Mouse (Mus musculus): ENCODE measurements around the gene Atp12a. TPM values are rescaled to one million over a fixed set of nuclear protein-coding genes. Genes with fewer than 3 reads are reported as not detected.

Atp12a gene
- total RNA-seq, 1 experiment, result 2.1 TPM

GRCm38 (mm10) chr14:56354803-56355202 lies 10.1 kb upstream of the Atp12a start:
- Histone ChIP-seq H3K4me3 (ENCODE audit: insufficient read depth in 1 of 2, low read depth in 1 of 2, low read length in 2 of 2, poor library complexity in 1 of 2, severe bottlenecking in 1 of 2) (no peak overlapping the region), H3K36me3 (ENCODE audit: control insufficient read depth, insufficient read depth, low read length, poor library complexity, severe bottlenecking) (no peaks in the 10 kb centered on the region), H3K9me3 (ENCODE audit: control insufficient read depth, insufficient read depth, low read depth, low read length) (no peaks in the 10 kb centered on the region), H3K27ac (ENCODE audit: insufficient read depth, low read depth, low read length, poor library complexity, severe bottlenecking) (no peak overlapping the region), H3K4me1 (ENCODE audit: control insufficient read depth in 2 of 2, insufficient read depth in 2 of 2, low read length in 2 of 2, poor library complexity in 1 of 2) (no peaks in the 10 kb centered on the region), H3K9ac (ENCODE audit: insufficient read depth, low read depth, low read length, poor library complexity, severe bottlenecking) (no peak overlapping the region)
- in situ Hi-C loops (cut with MboI; ENCODE audit: low sequenced_read_pairs in 2 of 2, unreplicated experiment in 2 of 2), result loop anchor here in 1 of 2 experiments (25.0 kb wide), 1 partner anchor 432 kb away; the partner anchor contains the start of gene Pspc1
- no peak for TF ChIP-seq ZNF384 (IDR thresholded peaks at IDR 0.05; ENCODE audit: low read depth, low read length)
- no peak for TF ChIP-seq CHD2 (IDR thresholded peaks at IDR 0.05; ENCODE audit: low read depth, low read length)
- no peak for TF ChIP-seq ZC3H11A (IDR thresholded peaks at IDR 0.05; ENCODE audit: borderline replicate concordance, low read depth, low read length)
- TF ChIP-seq MAFK (IDR thresholded peaks at IDR 0.05; ENCODE audit: insufficient read depth, low read depth, low read length), result no peak
- no peak for TF ChIP-seq HCFC1 (IDR thresholded peaks at IDR 0.05; ENCODE audit: borderline replicate concordance, insufficient read depth, low read length)
- DNase-seq (ENCODE audit: low read depth, low spot score), result no peak

DNA sequence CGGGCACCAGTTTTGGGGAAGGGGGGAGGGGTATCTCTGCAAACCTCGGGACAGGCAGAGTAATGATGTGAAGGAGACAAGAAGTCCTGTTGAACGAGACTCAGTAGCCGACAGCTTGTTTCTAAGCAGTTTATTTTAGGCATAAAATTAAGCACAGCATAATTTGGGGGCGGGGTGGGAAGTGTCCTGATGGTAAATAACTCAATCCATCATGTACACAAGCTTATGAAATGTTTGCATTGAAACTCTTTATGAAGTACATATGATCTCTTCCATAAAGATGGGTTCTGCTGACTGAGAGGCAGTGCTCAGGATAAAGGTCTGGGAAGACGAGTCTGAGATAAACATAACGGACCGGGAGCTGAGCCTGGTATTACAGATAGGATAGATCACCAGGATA lies 9.5 kb upstream of the Atp12a start:
- H3K9ac ChIP-seq (ENCODE audit: insufficient read depth, low read depth, low read length, poor library complexity, severe bottlenecking), result no peak overlapping the region
- DNase-seq (ENCODE audit: low read depth, low spot score), result no peak
- H3K4me3 ChIP-seq (ENCODE audit: insufficient read depth in 1 of 2, low read depth in 1 of 2, low read length in 2 of 2, poor library complexity in 1 of 2, severe bottlenecking in 1 of 2), result no peak overlapping the region
- H3K36me3 ChIP-seq (ENCODE audit: control insufficient read depth, insufficient read depth, low read length, poor library complexity, severe bottlenecking), result no peaks in the 10 kb centered on the region
- H3K9me3 ChIP-seq (ENCODE audit: control insufficient read depth, insufficient read depth, low read depth, low read length), result no peaks in the 10 kb centered on the region
- in situ Hi-C loops (cut with MboI; ENCODE audit: low sequenced_read_pairs in 2 of 2, unreplicated experiment in 2 of 2), result loop anchor here in 1 of 2 experiments (25.0 kb wide), 1 partner anchor 432 kb away; the partner anchor contains the start of gene Pspc1
- H3K27ac ChIP-seq (ENCODE audit: insufficient read depth, low read depth, low read length, poor library complexity, severe bottlenecking), result no peak overlapping the region
- TF ChIP-seq MAFK (IDR thresholded peaks at IDR 0.05; ENCODE audit: insufficient read depth, low read depth, low read length), result no peak
- TF ChIP-seq HCFC1 (IDR thresholded peaks at IDR 0.05; ENCODE audit: borderline replicate concordance, insufficient read depth, low read length), result no peak
- TF ChIP-seq ZC3H11A (IDR thresholded peaks at IDR 0.05; ENCODE audit: borderline replicate concordance, low read depth, low read length), result no peak
- no peak for TF ChIP-seq ZNF384 (IDR thresholded peaks at IDR 0.05; ENCODE audit: low read depth, low read length)
- TF ChIP-seq CHD2 (IDR thresholded peaks at IDR 0.05; ENCODE audit: low read depth, low read length), result no peak
- H3K4me1 ChIP-seq (ENCODE audit: control insufficient read depth in 2 of 2, insufficient read depth in 2 of 2, low read length in 2 of 2, poor library complexity in 1 of 2), result no peaks in the 10 kb centered on the region

- no peak for DNase-seq (ENCODE audit: low read depth, low spot score)
- in situ Hi-C loops (cut with MboI; ENCODE audit: low sequenced_read_pairs in 2 of 2, unreplicated experiment in 2 of 2), result loop anchor here in 1 of 2 experiments (25.0 kb wide), 1 partner anchor 431 kb away; the partner anchor contains the start of gene Pspc1
- no peak overlapping the region for H3K4me3 ChIP-seq (ENCODE audit: insufficient read depth in 1 of 2, low read depth in 1 of 2, low read length in 2 of 2, poor library complexity in 1 of 2, severe bottlenecking in 1 of 2)
- no peaks in the 10 kb centered on the region for H3K9me3 ChIP-seq (ENCODE audit: control insufficient read depth, insufficient read depth, low read depth, low read length)
- H3K36me3 ChIP-seq (ENCODE audit: control insufficient read depth, insufficient read depth, low read length, poor library complexity, severe bottlenecking), result no peaks in the 10 kb centered on the region
- no peak overlapping the region for H3K27ac ChIP-seq (ENCODE audit: insufficient read depth, low read depth, low read length, poor library complexity, severe bottlenecking)
- H3K9ac ChIP-seq (ENCODE audit: insufficient read depth, low read depth, low read length, poor library complexity, severe bottlenecking), result no peak overlapping the region
- H3K4me1 ChIP-seq (ENCODE audit: control insufficient read depth in 2 of 2, insufficient read depth in 2 of 2, low read length in 2 of 2, poor library complexity in 1 of 2), result no peaks in the 10 kb centered on the region
- TF ChIP-seq HCFC1 (IDR thresholded peaks at IDR 0.05; ENCODE audit: borderline replicate concordance, insufficient read depth, low read length) (no peak), ZNF384 (IDR thresholded peaks at IDR 0.05; ENCODE audit: low read depth, low read length) (no peak), MAFK (IDR thresholded peaks at IDR 0.05; ENCODE audit: insufficient read depth, low read depth, low read length) (no peak), ZC3H11A (IDR thresholded peaks at IDR 0.05; ENCODE audit: borderline replicate concordance, low read depth, low read length) (no peak), CHD2 (IDR thresholded peaks at IDR 0.05; ENCODE audit: low read depth, low read length) (no peak)
These were observed 8.7 kb upstream of the Atp12a start for GRCm38 (mm10) chr14:56356196-56356595.

DNA sequence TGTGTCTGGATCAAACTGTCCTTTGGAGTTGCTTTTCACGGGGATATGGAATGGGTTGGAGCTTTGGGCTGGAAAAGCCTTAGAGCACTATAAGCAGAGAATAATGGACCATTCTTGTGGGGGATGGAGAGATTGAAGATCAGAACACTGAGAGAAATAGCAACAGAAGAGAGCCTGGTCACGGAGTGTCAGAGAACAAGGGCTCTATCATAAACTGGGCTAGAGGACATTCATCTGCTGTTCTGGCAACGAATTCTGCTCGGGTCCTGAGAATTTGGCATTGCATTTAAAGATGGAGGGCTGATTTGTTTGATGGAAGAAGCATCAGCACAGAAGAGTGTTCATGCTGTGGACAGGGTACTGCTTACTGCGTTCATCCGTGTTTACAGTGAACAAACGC lies 6.4 kb upstream of the Atp12a start:
- no peak for DNase-seq (ENCODE audit: low read depth, low spot score)
- Histone ChIP-seq H3K27ac (ENCODE audit: insufficient read depth, low read depth, low read length, poor library complexity, severe bottlenecking) (no peak overlapping the region), H3K36me3 (ENCODE audit: control insufficient read depth, insufficient read depth, low read length, poor library complexity, severe bottlenecking) (no peaks in the 10 kb centered on the region), H3K9me3 (ENCODE audit: control insufficient read depth, insufficient read depth, low read depth, low read length) (no peaks in the 10 kb centered on the region), H3K4me3 (ENCODE audit: insufficient read depth in 1 of 2, low read depth in 1 of 2, low read length in 2 of 2, poor library complexity in 1 of 2, severe bottlenecking in 1 of 2) (no peak overlapping the region), H3K9ac (ENCODE audit: insufficient read depth, low read depth, low read length, poor library complexity, severe bottlenecking) (no peak overlapping the region), H3K4me1 (ENCODE audit: control insufficient read depth in 2 of 2, insufficient read depth in 2 of 2, low read length in 2 of 2, poor library complexity in 1 of 2) (no peaks in the 10 kb centered on the region)
- in situ Hi-C loops (cut with MboI; ENCODE audit: low sequenced_read_pairs in 2 of 2, unreplicated experiment in 2 of 2), result loop anchor here in 1 of 2 experiments (25.0 kb wide), 1 partner anchor 429 kb away; the partner anchor contains the start of gene Pspc1
- TF ChIP-seq MAFK (IDR thresholded peaks at IDR 0.05; ENCODE audit: insufficient read depth, low read depth, low read length) (no peak), ZC3H11A (IDR thresholded peaks at IDR 0.05; ENCODE audit: borderline replicate concordance, low read depth, low read length) (no peak), CHD2 (IDR thresholded peaks at IDR 0.05; ENCODE audit: low read depth, low read length) (no peak), ZNF384 (IDR thresholded peaks at IDR 0.05; ENCODE audit: low read depth, low read length) (no peak), HCFC1 (IDR thresholded peaks at IDR 0.05; ENCODE audit: borderline replicate concordance, insufficient read depth, low read length) (no peak)

All from ES-E14 (cell line).